Mouse (Mus musculus) limb, embryonic 12.5 days (tissue): Measurements from ENCODE around the gene Mrps18a. TPM values are rescaled to one million over a fixed set of nuclear protein-coding genes. Genes with fewer than 3 reads are reported as not detected.

Experiments
- ATAC-seq: fragments of 200-750 bp; cut with Nextera tagmentation; 2 replicates; pipeline ENCODE4 v1.8.0; 2017; ENCODE audit warnings: low read depth, moderate TSS enrichment; ENCODE audit not compliant: insufficient number of reproducible peaks, insufficient read depth, low FRiP score, low TSS enrichment
- H3K27ac ChIP-seq: fragments of 300-500 bp; sonication (generic); 2 replicates; pipeline ENCODE4 v1.5.1; 2016; ENCODE audit warnings: mild to moderate bottlenecking, moderate library complexity
- H3K27me3 ChIP-seq: fragments of 300-500 bp; sonication (generic); 2 replicates; pipeline ENCODE4 v1.6.1; 2016; ENCODE audit warnings: mild to moderate bottlenecking, moderate library complexity
- H3K36me3 ChIP-seq: fragments of 300-500 bp; sonication (generic); 2 replicates; pipeline ENCODE4 v1.6.1; 2016; ENCODE audit warnings: mild to moderate bottlenecking, moderate library complexity
- H3K4me1 ChIP-seq: fragments of 300-500 bp; sonication (generic); replicated peaks from 2 replicates; pipeline ENCODE4 v1.6.1; 2016
- H3K4me2 ChIP-seq: fragments of 300-500 bp; sonication (generic); 2 replicates; pipeline ENCODE4 v1.6.1; 2016; ENCODE audit warnings: mild to moderate bottlenecking, moderate library complexity
- H3K4me3 ChIP-seq: fragments of 300-500 bp; sonication (generic); replicated peaks from 2 replicates; pipeline ENCODE4 v1.5.1; 2016; ENCODE audit warnings: mild to moderate bottlenecking
- H3K9ac ChIP-seq: fragments of 300-500 bp; sonication (generic); replicated peaks from 2 replicates; pipeline ENCODE4 v1.6.1; 2016; ENCODE audit warnings: mild to moderate bottlenecking, moderate library complexity
- H3K9me3 ChIP-seq: fragments of 300-500 bp; sonication (generic); 2 replicates; pipeline ENCODE4 v1.6.1; 2016; ENCODE audit warnings: mild to moderate bottlenecking, moderate library complexity
- WGBS: fragments of 180-500 bp; shearing (Covaris S2); methylation state at CpG from one replicate; pipeline ENCODE4 v1.1.7; 2016; 5-methylcytosine and 5-hydroxymethylcytosine counted together
- polyA plus RNA-seq: library from polyadenylated mRNA; unstranded; fragments of >200 nt; fragmentation: Nextera tagmentation; extraction: Ambion mirVana; gene quantifications from 2 replicates; pipeline ENCODE4 v1.2.1, GENCODE M21; 2016

Gene Mrps18a
- polyA plus RNA-seq, 1 experiment from 2014 or later: 143 TPM

DNA sequence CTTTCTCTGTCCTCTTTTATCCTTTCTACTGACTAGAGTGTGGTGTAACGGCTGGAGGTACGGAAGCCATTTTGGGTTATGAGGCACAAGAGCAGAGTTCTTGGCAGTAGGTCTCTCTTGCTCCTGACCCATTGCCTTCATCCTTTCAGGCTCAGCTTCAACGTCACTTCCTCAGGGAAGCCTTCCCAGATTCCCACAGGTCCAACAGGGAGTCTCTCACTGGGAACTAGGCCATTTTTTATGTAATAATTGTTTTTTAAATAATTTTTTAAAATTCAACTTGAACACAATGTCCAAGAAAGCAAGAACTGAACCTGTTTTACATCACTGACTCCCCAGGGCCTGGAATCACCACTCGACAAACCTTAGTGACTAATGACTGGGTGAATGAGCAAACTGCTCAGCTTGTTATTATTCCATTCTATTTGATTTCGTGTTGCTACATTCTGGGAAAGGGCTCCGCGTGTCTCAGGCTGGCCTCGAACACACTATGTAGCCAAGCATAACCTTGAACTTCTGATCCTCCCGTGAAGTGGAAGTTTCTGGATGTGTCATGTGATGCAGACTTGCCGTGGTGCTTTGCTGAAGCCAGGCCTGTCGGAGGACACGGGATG is 32.8 kb upstream of the Mrps18a start:
- no peak for ATAC-seq
- 0 out of 2 replicates have a peak, but pooled peaks cover 6% of the 10 kb centered on the region for H3K9me3 ChIP-seq
- peaks cover 33% of the 10 kb centered on the region for H3K4me1 ChIP-seq
- H3K4me3 ChIP-seq: no peak overlapping the region
- no peak overlapping the region for H3K4me2 ChIP-seq
- 93% methylated on average over 12 of the region's 12 CpGs for WGBS
- H3K36me3 ChIP-seq: no peaks in the 10 kb centered on the region
- no peak overlapping the region for H3K27ac ChIP-seq
- H3K9ac ChIP-seq: no peak overlapping the region
- no peaks in the 10 kb centered on the region for H3K27me3 ChIP-seq

DNA sequence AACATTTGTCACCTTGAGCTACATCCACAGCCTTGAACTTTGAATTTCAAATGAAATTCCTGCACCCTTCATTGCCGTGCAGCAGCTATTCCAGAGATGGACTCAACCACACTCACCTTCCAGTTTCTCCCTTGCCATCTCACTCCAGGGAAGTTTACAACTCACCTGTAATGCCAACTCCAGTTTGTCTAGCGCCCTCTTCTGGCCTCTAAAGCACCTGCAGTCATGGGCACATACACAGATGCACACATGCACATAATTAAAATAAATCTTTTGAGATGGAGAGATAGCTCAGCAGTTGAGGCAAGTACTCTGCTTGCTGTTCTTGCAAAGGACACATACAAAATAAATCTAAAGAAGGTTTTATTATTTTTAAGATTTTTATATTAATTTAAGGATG is 31.7 kb upstream of the Mrps18a start:
- Histone ChIP-seq H3K27me3 (no peaks in the 10 kb centered on the region), H3K9ac (no peak overlapping the region), H3K36me3 (no peaks in the 10 kb centered on the region), H3K4me2 (no peak overlapping the region), H3K9me3 (0 out of 2 replicates have a peak, but pooled peaks cover 6% of the 10 kb centered on the region), H3K4me1 (peaks cover 32% of the 10 kb centered on the region), H3K27ac (no peak overlapping the region), H3K4me3 (no peak overlapping the region)
- no peak for ATAC-seq
- 72% methylated on average over 2 of the region's 2 CpGs for WGBS

DNA sequence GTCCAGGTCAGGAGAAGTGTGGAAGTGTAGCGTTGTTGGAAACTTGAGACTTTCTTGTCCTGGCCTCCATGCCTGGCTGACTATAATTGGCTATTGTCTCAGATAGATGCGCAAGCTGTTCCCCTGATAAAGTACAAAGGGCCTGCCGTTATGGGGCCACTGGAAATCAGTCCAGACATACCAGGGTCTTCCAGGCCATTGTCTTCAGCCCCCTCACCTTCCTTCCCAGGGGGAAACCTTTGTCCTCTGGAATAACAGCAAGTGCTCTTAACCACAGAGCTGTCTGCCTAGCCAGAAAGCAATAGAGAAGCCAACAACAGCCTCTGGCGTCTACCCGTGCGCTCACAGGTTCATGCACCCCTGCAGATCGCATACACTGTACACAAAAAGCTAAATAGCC is 30.4 kb upstream of the Mrps18a start:
- H3K4me3 ChIP-seq: no peak overlapping the region
- H3K4me2 ChIP-seq: no peak overlapping the region
- H3K9me3 ChIP-seq: 0 out of 2 replicates have a peak, but pooled peaks cover 6% of the 10 kb centered on the region
- H3K36me3 ChIP-seq: no peaks in the 10 kb centered on the region
- ATAC-seq: no peak
- WGBS: 76% methylated on average over 7 of the region's 7 CpGs
- H3K27ac ChIP-seq: no peak overlapping the region
- H3K9ac ChIP-seq: no peak overlapping the region
- H3K4me1 ChIP-seq: peaks cover 33% of the 10 kb centered on the region
- H3K27me3 ChIP-seq: no peaks in the 10 kb centered on the region

DNA sequence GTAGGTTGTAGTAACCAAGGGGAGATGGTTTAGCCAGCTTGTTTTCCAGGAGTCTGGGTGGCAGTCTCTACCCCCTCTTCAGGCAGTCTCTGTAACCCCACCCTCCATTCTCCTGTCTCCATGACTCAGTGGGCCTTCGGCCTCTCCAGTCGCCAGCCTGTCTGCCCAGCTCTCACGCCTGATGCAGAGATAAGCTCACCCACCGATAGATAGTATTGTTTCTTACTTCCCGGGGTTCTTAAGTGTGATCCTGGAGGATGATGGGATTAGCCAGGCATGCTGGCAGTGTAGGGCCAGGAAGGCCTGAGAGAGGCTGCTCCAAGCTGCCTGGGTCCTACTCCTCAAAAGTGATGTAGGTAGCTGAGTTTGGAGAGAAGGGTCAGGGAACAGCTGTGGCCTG is 29.7 kb upstream of the Mrps18a start:
- Histone ChIP-seq H3K4me3 (no peak overlapping the region), H3K4me1 (peaks cover 39% of the 10 kb centered on the region), H3K36me3 (no peaks in the 10 kb centered on the region), H3K9ac (no peak overlapping the region), H3K27ac (peak overlapping the region; percentile 2; the same call in 1 of the 2 replicates), H3K9me3 (0 out of 2 replicates have a peak, but pooled peaks cover 6% of the 10 kb centered on the region), H3K4me2 (no peak overlapping the region), H3K27me3 (no peaks in the 10 kb centered on the region)
- ATAC-seq: no peak
- 68% methylated on average over 5 of the region's 5 CpGs for WGBS

DNA sequence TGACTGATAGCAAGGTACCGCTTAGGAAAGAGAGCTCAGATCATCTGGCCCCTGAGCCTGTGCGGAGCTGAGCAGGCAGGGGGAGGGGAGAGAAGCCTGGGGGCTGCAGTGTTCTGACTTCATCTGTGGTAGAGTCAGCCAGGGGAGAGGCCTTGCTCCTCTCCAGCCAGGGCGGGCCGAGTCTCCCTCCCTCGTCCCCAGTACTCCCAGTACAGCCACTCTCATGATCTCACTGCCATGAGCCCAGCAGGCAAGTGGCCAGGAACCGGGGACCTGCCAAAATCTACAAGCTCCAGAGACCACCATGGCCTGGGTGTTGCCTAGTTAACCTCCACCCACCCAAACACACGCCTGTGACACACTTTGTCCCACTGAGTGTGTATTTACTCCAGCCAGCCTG is 29.1 kb upstream of the Mrps18a start:
- H3K36me3 ChIP-seq: no peaks in the 10 kb centered on the region
- ATAC-seq: no peak
- no peak overlapping the region for H3K4me3 ChIP-seq
- 0 out of 2 replicates have a peak, but pooled peaks cover 6% of the 10 kb centered on the region for H3K9me3 ChIP-seq
- H3K27me3 ChIP-seq: no peaks in the 10 kb centered on the region
- no peak overlapping the region for H3K4me2 ChIP-seq
- WGBS: 69% methylated on average over 7 of the region's 7 CpGs
- 0 out of 2 replicates have a peak overlapping the region, but pooled peaks have one; percentile 2 for H3K27ac ChIP-seq
- no peak overlapping the region for H3K9ac ChIP-seq
- H3K4me1 ChIP-seq: peaks cover 43% of the 10 kb centered on the region

DNA sequence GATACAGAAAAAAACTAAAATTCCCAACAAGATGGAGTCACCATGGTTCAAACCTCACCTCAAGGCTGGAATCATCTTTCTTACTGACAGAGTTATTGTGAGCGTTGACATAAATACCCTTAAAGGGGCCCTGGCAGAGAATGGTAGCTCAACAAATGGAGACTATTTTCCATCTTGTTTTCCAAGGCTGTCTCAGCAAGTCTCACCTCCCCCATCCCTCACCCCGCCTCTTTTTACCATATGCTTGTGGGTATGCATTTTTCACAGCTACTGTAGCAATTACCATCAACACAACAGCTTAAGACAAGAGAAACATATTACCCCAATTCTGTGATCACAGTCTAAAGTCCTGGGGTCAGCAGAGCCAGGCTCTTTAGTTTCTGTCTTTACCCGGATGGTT is 27.4 kb upstream of the Mrps18a start:
- WGBS: 80% methylated on average over 3 of the region's 3 CpGs
- Histone ChIP-seq H3K4me3 (no peak overlapping the region), H3K27me3 (no peaks in the 10 kb centered on the region), H3K9ac (no peak overlapping the region), H3K9me3 (0 out of 2 replicates have a peak, but pooled peaks cover 6% of the 10 kb centered on the region), H3K4me2 (peak overlapping the region; percentile 53; the same call in 1 of the 2 replicates), H3K27ac (peak overlapping the region; percentile 91; the same call in 1 of the 2 replicates), H3K4me1 (peaks cover 51% of the 10 kb centered on the region), H3K36me3 (no peaks in the 10 kb centered on the region)
- no peak for ATAC-seq

DNA sequence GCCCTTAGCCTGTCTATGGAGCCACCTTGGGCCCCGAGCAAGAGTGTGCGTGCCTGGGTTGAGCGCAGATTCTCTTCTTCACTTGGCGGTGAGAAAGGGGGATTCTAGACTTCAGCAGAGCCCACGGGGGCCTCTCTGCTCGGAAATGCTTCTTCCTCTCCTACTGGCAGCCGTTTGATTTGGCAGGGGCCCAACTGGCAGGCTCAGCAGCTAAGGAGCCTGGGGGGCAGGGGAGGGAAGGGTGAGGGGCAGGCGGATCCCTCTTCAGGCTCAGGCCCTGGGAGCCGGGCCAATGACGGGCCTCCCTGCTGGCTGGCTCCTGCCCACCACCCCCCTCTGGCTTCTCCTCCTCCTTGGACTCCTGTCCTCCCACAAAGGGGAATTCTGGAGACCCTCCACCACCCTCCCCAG is 26.7 kb upstream of the Mrps18a start:
- H3K9me3 ChIP-seq: 0 out of 2 replicates have a peak, but pooled peaks cover 2% of the 10 kb centered on the region
- H3K27ac ChIP-seq: peak overlapping the region; percentile 91
- 13% methylated on average over 10 of the region's 10 CpGs for WGBS
- peak overlapping the region; percentile 22 for H3K4me3 ChIP-seq
- ATAC-seq: peak; percentile 61
- H3K4me1 ChIP-seq: peaks cover 51% of the 10 kb centered on the region
- H3K9ac ChIP-seq: peak overlapping the region; percentile 42; the same call in 1 of the 2 replicates
- H3K27me3 ChIP-seq: no peaks in the 10 kb centered on the region
- no peaks in the 10 kb centered on the region for H3K36me3 ChIP-seq
- peak overlapping the region; percentile 53 for H3K4me2 ChIP-seq

DNA sequence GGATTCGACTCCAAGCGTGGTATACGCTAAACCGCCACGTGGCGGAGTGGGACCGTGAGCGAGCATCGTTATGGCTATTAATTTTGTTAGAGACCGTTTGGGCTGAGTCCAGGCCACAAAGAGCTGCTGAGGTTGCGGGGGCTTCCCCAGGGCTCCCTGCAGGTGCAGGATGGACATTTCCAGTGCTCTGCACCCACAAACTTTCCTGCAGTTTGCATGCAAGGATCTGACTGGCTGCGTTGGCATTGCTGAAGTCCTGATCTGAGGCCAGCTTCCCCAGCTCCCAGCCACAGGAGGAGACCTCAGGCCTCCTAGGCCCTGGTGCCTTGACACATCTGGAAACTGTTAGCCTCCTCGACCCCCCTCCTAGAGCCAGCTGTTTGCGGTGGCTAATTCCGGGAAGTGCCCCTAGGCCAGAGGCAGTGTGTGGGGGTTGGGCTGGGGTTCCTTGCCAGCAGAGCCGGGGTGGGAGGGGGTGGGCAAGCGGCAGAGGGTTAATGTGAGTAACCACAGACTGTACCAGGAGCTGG is 24.4 kb upstream of the Mrps18a start:
- H3K27ac ChIP-seq: peak overlapping the region; percentile 91
- peak overlapping the region; percentile 26 for H3K4me2 ChIP-seq
- no peaks in the 10 kb centered on the region for H3K36me3 ChIP-seq
- 8% methylated on average over 17 of the region's 17 CpGs for WGBS
- H3K9me3 ChIP-seq: no peaks in the 10 kb centered on the region
- peak; percentile 85 for ATAC-seq
- H3K4me1 ChIP-seq: peaks cover 48% of the 10 kb centered on the region
- no peak overlapping the region for H3K4me3 ChIP-seq
- H3K9ac ChIP-seq: no peak overlapping the region
- no peaks in the 10 kb centered on the region for H3K27me3 ChIP-seq

DNA sequence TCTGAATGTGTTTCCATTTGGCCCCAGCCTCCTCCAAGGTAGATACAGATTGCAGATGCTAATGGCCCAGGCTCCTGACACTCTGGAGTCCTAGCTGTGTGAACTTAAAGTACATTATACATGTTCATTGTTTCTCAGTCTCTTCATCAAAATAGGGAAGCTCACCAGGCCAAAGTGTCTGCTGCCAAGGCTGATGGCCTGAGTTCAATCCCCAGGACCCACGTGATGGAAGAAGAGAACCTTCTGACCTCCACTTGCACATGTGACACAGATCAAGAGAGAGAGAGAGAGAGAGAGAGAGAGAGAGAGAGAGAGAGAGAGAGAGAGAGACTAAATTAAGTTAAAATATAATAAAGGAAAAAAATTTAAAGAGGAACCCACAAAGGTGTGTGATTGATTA is 19.4 kb upstream of the Mrps18a start:
- H3K4me1 ChIP-seq: peaks cover 11% of the 10 kb centered on the region
- H3K27ac ChIP-seq: no peak overlapping the region
- H3K36me3 ChIP-seq: no peaks in the 10 kb centered on the region
- no peak for ATAC-seq
- H3K9me3 ChIP-seq: no peaks in the 10 kb centered on the region
- no peak overlapping the region for H3K4me3 ChIP-seq
- H3K27me3 ChIP-seq: no peaks in the 10 kb centered on the region
- H3K4me2 ChIP-seq: no peak overlapping the region
- no peak overlapping the region for H3K9ac ChIP-seq
- WGBS: 72% methylated on average over 1 of the region's 1 CpGs

DNA sequence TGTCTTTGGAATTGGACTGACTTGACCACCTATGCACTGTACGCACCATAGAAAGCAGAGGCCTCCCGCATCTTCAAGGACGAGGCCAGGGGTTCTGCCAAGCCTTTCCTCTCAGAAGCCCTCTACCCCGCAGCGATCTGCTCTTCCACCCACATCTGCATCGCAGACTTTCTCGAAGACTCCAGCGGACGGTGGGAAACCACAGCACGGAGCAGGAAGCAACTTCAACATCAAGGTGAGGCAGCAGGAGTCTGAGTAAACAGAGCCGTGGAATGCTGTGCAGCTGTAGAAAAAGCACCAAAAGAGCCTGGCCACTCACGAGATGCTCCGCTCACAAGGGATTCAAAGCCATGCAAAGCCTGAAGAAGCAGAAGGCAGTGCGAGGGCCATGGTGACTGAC is 18.9 kb upstream of the Mrps18a start:
- H3K36me3 ChIP-seq: no peaks in the 10 kb centered on the region
- no peak for ATAC-seq
- no peak overlapping the region for H3K4me3 ChIP-seq
- WGBS: 70% methylated on average over 14 of the region's 14 CpGs
- H3K4me2 ChIP-seq: no peak overlapping the region
- H3K4me1 ChIP-seq: peaks cover 6% of the 10 kb centered on the region
- H3K27ac ChIP-seq: no peak overlapping the region
- no peaks in the 10 kb centered on the region for H3K9me3 ChIP-seq
- H3K27me3 ChIP-seq: no peaks in the 10 kb centered on the region
- no peak overlapping the region for H3K9ac ChIP-seq

DNA sequence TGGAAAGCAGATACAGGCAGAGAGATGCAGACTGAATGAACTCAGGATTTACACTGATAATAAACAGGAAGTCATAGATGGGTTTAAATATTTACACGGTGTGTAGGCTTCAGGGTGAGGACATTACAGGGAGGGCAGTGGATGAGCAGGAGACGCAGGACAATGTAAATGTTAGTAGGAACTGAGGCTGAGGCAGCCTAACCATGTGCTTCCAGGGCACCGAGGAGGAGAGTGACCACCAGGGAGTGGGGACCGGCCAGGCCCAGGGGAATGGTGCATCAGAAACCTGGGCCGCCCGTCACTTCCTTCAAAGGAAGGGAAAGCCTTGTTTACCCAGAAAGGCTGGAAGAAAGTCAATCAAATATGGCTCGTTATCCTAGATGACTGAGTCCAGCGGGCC is 12.3 kb upstream of the Mrps18a start:
- WGBS: 64% methylated on average over 8 of the region's 8 CpGs
- H3K27ac ChIP-seq: no peak overlapping the region

More for the DNA sequence above, 12.3 kb upstream of the Mrps18a start:
- Histone ChIP-seq H3K4me2 (no peak overlapping the region), H3K36me3 (no peaks in the 10 kb centered on the region), H3K27me3 (no peaks in the 10 kb centered on the region), H3K9me3 (no peaks in the 10 kb centered on the region), H3K4me3 (no peak overlapping the region), H3K4me1 (peaks cover 5% of the 10 kb centered on the region; the same call in 1 of the 2 replicates), H3K9ac (no peak overlapping the region)
- no peak for ATAC-seq
